Mouse (Mus musculus): ENCODE data around the gene Wnt8b.
"Not testable (repeated sequence)": the region's sequence is repeated elsewhere in the genome, so short reads cannot be mapped to it uniquely, and the experiment has no call there.

Gene Wnt8b

DNA sequence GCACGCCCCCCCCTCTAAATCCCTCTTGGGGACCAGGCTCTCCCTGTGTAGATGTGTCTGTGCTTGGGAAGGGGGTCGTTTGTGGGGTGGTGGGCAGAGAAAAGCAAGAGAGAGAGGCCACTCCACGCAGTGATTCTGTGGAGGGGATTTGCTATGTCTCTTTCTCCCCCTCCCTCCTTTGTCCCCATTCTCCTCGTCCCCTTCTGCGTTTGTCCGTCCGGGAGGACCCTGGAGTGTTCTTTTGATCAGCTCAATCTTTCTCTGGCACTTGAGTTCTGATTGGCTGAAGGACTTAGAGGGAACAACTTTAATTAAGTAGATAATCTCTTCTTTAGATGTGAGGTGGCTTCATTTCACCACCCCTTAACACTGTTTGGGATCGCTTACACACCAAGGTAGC, at the start of gene Wnt8b:
Wnt8b (plus strand) TSS at position 345 of the 400 bp plus-strand sequence.
- no peak for DNase-seq (ENCODE audit: low spot score)

DNA sequence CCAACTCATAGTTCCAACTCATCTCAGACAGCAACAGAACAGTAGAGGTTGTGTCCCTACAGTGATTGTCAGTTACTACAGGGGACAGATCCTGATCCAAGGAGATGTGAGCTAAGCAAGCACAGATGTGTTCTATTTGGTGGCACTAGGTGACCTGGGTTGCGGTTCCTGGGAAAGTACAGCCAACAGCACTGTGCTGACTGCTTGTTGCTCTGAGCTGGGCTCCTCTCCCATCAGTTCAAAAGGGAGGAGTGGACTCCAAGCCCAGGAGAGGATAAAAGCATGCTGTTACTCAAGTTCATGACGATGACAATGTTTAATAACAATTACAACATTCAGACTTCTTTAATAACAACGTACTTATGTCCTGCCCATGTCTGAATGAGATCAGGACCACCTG, 47.5 kb upstream of the Wnt8b start:
- DNase-seq (ENCODE audit: low spot score) = no peak

DNA sequence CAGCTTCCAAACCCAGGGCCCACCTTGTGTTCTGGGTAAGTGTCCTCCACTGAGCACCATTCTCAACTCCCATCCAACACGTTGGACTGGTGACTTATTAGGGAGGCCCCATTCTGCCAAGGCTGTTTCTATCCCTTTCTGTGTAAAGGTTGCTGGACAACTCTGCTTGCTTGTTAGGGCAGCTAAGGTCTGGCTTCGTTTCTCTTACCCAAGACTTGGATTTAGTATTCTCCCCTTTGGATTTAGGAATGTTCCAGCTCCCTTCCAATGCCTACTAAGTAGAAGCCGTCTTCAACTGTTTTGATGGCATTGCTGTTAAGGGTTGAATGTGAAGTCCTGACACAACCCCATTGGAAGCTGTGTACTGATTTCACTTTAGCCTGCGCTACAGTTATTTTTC, 45.3 kb upstream of the Wnt8b start:
- no peak for DNase-seq (ENCODE audit: low spot score)

DNA sequence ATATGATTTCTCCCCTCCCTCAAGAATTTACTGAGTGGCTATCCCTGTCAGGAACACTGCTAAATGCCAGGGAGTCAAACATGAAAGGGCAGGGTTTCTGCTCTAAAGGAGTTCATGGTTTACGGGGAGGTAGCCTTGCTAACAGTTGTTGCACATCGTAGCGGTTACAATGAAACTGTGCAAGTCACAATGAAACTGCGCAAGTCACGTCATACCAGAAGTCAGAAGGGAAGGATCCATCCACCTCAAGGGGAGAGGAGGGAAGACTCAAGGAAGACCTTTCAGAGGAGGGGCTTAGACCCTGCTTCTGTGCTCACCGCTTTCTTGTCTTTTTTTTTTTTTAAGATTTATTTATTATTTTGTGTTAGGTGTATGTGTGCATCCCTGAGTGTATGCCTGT, 38.4 kb upstream of the Wnt8b start:
- DNase-seq (ENCODE audit: low spot score) = no peak

DNA sequence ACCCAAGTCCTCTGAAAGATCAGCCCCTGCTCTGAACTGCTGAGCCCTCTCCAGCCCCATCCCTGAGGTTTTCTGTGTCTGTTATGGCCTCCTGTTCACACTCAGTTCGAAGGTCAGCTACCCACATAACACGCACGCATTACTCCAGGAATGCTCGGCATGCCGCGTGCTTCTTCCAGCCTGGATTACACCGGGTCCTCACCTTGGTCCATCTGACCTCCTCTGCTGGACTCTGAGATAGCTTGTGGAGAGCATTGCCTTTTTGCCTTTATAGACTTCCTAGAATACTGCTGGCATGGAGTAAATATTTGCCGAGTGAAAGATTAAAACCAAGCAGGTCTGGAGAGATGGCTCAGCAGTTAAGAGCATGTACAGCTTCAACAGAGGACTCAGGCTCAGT, 37.9 kb upstream of the Wnt8b start:
- no peak for DNase-seq (ENCODE audit: low spot score)

DNA sequence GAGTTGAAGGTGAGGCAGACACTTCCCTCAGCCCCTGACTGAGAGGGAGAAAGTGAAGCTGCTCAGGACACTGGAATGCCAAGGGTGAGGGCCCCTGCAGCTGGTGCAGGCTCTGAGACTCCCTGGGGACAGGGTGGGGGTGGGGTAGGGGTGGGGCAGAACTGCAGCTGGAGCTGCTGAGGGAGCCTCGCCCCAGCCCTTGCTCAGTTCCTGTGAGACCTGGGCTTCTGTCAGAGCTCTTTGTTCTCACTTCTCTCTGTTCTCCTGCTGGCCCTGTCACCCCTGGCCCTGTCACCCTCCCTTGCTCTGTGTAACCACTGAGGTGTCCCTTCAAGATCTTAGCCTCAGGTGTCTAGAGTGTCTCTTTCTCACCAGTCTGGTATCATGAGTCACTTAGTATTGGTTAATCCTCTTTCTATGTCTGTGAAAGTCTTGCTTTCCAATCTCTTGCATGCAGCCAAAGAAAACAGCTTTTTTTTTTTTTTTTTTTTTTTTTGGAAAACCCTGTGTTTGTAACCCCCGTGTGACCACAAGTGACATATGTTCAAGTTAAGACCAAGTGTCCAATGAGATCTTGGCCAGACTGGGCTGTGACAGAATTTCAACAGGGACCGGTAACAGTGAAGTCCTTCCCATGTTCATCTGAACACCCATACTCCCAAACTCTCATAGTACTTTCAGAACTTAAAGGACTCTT, 35.8 kb upstream of the Wnt8b start:
- DNase-seq (ENCODE audit: low spot score) = no peak

DNA sequence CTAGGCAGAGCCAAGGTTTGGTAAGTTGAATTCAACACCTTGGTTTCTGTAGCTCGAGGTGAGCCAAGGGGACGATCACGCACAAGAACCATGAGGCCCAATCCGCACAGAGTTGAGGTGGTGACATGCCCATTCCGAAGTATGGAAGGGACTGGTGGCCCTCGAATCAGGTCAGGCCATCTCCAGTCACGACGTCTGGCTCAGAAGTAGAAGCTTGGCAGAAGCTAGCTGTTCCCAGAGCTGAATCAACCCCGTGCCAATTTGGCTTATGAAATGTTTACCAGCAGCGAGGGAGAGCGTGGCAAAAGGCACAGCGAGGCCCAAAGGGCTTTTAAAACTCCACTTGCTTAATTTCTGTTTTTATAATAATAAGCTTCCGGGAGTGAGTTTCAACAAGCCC, 34.6 kb upstream of the Wnt8b start:
- no peak for DNase-seq (ENCODE audit: low spot score)

DNA sequence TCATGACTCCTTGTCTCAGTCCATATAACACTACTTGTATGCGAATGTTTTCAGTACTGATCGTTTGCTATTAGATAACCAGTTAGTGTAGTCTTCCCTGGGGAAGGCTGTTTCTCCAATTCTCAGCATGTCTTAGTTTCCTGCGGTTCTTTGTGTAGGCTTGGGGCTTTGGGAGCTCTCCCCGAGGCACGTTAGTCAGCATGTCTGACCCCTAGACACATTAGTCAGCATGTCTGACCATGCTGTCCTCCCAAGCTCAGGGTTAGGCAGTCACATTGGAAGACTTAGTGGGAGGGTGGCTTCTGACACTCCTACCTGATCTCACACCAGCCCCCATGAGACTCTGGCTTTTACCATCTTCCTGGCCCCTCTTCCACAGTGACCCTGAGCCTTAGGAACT, 32.8 kb upstream of the Wnt8b start:
- no peak for DNase-seq (ENCODE audit: low spot score)

DNA sequence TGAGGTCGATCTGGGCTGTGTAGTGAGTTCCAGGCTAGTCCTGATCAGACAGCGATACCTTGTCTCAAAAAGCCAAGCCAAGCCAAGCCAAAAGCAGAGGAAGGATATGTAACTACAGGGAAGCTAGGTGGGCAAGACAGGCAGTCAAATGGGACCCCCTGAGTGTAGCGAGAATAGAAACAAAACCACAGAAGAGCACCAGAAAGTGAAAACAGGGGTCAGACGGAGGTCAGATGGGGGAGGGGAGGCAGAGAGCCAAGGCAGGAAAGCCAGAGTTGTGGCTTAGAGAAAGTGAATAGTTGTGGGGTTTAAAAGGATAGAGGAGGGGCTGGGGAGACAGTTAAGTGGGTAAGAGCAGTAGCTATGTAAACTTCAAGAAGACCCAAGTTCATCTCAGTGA, 31.8 kb upstream of the Wnt8b start:
- DNase-seq (ENCODE audit: low spot score) = no peak

DNA sequence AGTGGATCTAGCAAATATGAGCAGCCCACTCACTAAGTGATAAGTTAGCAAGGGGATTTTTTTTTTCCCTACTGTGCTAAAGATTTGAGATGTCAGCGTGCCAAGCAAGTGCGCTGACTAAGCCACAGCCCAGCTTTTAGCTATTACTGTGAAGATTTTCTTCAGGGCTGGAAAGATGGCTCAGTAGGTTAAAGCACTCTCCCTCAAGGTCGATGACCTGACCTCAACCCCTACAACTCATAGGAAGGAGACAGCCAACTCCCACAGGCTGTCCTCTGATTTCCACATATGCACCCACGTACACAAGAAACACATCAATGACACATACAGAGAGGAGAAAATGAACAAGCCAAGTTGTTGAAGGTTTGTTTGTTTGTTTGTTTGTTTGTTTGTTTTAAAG, 31.1 kb upstream of the Wnt8b start:
- no peak for DNase-seq (ENCODE audit: low spot score)

DNA sequence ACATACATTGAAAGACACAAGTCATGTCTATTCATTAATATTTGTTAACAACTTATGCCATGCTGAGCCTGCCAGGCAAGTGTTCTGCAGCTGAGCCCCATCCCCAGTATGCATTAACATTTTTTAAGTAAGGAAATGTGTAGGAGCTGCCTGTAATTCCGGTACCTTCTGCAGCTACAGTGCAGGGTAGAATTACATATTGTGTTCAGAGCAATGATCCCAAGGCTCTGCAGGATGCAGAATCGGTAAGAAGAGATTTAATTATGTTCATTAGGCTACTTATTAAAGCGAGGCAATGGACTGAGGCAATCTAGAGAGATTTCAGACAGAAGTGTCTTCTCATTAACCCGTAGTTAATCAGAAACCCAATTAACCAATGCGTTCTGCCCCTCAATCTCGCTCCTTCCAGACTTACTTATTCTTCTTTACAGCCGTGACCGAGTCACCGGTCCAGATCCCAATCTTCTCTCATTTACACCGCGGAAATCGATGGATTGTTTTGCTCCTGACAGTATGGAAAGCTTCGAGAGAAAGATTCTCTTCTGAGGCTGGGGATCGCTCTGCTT, 27.2 kb upstream of the Wnt8b start:
- DNase-seq (ENCODE audit: low spot score) = not testable (repeated sequence)

DNA sequence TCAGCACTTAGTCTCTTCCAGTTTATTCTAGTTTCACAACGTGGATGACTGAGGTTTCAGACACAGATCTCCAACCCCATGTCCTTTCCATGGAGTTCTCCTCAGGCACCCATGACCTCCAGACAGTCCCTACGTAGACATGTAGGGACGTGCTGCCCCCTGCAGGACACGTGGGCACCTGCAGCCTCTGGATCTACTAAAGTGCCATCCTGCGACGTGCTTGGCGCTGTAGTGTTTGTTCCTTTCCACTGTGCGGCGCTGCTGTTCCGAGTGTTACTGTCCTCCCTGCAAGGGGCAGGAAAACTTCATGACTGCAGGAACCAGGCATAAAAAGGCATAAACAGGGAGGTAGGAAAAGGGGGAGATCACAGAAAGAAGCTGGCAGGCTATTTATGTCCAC, 19.1 kb upstream of the Wnt8b start:
- peak; percentile 59 for DNase-seq (ENCODE audit: low spot score)

DNA sequence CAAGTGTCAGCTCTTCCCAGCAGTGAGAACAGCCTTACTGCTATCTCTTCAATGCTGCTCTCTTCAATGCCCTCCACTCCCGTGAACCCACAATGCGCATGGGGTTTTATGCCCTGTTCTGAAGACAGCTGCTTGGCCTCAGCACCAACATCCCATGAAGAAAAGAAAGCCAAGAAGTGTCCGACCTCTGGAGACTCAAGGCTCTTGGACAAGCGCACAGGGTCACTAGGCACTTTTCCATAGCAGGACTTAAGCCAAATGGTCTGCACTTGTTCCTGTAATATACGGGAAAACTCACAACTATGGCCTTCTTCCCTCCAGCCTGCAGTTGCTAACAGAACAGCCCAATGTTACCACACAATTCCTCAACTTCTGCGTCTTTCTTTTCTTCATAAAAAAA, 18.0 kb upstream of the Wnt8b start:
- no peak for DNase-seq (ENCODE audit: low spot score)

DNA sequence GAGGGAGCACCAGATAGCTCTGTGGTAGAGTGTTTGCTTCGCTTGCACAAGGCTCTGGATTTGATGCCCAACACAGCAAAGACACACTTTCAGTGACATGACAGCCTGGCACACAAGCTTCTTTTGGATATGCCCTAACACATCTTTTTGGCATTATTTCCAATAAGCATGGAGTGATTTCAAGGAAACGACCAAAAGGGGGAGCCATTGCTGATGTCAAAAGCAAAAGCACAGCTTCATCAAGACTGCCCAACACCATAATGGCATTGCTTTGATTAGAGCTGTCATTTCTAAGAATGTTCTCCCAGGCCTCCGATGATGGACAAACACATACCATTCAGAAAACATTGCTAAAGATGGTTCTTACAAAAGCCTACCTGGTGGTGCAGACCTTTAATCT, 16.7 kb upstream of the Wnt8b start:
- no peak for DNase-seq (ENCODE audit: low spot score)

DNA sequence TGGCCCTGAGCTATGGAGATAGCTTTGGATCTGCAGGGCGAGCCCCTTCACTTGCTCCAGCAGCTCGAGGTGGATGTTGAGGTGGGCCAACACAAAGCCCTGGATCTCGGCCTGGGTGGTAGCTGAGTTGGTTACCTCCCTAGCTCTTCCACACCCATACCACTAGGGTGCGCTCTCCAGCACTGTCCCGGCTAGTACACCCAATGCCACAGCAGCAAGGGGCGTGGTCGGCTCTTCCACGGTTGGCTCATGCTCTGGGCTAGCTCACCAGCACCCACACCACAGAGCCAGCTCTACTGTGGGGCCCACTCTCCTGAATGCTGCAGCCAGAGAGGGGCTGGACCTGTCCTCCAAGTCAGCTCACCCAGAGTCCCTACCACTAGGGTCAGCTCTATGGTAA, 6.0 kb upstream of the Wnt8b start:
- peak; percentile 21 for DNase-seq (ENCODE audit: low spot score)

DNA sequence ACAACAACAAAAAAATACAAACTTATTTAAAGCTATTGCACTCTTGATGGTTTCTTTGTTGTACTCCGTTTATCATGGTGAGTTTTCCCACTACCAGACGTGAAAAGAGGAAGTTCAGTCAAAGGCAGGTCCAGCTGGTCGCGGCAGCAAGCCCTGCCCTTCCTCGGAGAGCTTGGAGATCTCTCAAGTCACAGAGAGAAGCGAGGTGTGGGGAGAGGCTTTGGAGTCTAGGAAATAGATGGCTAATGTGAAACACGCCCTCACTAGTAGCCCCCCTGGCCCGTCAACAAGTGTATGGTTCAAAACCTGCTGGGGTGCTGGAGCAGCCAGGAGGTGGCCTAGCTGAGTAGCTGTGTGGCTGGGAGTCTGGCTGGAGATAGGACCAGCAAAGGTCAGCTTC, 3.2 kb downstream of the Wnt8b start:
- no peak for DNase-seq (ENCODE audit: low spot score)

DNA sequence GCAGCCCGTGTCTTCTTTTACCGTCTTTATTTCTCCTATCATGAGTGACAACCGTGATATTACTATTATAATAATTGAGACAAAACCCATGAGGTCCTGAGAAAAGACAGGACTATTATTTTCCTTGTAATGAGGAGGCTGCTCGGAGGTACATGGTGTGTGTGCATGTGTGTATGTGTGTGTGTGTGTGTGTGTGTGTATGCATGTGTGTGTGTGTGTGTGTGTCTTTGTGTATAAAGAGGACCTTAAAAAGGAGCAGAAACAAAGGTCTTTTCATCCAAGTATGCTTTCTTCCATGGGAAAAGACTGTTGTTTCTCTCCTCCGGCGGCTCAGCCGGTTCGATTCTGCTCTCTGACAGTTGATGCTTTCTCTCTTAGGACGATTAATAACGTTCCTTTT, 3.7 kb downstream of the Wnt8b start:
- DNase-seq (ENCODE audit: low spot score) = no peak

DNA sequence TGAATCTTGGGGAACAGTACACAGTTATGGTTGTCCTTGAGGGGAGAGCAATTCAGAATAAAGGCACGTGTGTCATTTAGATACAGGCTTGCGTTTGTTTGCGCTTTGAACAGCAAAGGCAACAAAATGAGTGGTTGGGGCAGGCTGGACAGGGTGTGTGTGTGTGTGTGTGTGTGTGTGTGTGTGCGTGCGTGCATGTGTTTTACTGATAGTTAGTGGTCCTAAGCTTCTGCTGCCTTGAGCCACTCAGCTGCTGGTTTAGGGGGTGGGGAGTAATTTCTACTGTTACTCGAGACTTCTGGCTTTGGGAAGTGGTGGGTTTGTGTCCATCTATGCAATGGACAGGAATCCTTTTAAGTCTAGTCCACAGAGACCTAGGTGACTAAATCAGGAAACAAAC, 5.7 kb downstream of the Wnt8b start:
- DNase-seq (ENCODE audit: low spot score) = no peak

DNA sequence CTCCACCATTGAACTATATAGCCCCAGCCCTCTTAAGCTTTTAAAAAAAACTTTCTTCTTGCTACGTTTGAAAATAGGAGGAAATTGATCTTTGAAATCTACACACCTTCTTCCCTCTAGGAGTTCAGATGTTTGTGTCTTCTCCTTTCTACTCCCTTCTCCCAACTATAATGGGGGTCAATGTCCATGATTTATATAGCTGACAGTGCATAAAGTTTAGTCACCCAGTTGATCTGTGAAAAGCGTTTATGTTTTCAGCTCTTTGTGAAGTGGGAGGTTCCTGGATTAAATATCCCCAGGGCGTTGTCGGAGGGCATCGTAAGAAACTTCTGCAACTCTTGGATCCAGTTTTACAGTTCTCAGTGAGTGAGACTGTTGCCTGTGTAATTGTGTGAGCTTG, 7.0 kb downstream of the Wnt8b start:
- no peak for DNase-seq (ENCODE audit: low spot score)

DNA sequence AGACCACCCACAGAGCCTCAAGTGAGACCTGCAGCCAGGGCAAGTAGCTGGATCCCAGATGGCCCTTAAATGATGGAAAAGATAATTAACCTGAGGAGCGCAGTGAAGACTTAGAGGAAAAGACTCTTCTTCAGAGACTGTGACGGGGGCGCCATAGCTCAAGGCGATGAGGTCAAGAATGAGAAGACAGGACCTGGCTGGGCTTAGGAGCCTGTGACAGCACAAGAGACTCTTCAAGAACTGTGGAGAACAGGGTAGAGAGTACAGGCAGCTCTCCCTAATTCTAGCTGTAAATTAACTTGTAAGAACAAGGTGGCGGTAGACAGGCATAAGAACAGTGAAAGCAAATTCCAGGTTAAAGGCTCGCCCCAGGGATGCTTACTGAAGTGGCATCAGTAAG, 8.7 kb downstream of the Wnt8b start:
- no peak for DNase-seq (ENCODE audit: low spot score)

DNA sequence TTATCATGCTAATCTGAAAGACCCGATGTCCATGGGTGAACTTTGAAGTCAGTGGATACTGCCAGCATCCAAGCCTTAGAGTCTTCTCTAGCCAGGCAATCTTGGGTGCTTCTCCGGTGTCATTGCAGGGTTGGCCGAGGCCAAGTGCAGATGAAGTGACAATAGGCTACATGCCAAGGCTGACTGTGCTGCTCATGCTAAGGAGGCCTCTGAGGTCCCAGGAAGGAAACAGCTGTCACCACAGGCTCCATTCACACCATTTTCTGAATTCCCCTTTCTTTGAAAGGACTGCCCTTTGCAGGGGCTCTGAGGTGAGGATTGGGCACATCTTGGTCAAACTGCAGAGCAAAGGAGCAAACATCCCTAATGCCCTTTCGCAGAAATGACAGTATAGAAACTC, 9.5 kb downstream of the Wnt8b start:
- no peak for DNase-seq (ENCODE audit: low spot score)

DNA sequence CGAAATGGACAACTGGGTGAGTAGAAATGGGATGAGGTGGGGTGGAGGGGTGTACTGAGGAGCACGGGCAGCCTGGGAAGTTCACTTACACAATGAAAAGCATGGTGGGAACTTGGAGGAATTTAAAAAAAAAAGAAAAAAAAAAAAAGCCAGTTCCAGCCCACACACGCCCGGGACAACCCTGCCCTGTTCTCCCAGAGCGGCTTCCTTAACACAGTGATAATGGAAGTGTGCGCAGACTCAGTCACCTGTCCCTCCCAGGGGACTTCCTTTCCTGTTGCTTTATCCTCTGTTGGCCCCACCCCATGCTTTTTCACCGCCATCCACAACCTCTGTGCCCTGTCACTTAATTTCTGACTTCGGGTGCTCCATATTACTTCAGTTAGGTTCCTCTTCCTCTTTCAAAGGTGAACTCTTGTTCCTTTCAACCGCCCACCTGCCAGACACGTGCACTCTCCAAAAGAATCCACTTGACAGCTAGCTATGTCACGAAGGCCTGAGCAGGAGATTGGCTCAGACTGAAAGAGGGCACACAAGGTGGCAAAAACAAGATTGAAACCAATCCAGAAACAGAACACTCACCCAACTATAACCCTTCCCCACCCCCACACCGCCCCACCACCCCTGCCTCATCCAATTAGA, 17.4 kb downstream of the Wnt8b start:
- DNase-seq (ENCODE audit: low spot score) = no peak

DNA sequence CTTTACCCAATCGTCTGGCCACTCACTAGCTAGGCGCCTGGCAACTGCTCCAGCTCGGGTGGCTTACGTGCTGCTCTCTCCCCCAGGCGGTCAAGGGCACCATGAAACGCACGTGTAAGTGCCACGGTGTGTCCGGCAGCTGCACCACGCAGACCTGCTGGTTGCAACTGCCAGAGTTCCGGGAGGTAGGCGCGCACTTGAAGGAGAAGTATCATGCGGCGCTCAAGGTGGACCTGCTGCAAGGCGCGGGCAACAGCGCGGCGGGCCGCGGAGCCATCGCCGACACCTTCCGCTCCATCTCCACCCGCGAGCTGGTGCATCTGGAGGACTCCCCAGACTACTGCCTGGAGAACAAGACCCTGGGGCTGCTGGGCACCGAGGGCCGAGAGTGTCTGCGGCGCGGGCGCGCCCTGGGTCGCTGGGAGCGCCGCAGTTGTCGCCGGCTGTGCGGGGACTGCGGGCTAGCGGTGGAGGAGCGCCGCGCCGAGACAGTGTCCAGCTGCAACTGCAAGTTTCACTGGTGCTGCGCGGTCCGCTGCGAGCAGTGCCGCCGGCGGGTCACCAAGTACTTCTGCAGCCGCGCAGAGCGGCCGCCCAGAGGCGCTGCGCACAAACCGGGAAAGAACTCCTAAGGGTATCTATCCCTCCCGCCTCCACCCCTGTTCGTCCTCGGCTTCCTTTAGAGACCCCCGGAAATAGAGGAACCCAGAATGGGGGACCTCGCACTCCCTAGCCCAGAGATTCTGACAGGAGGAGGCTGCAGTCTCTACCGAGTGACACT, 18.4 kb downstream of the Wnt8b start:
- DNase-seq (ENCODE audit: low spot score) = no peak
